ENCODE assay signal across 8 mouse cellular contexts in genomic region chr3:86844804-86845481, GRCm38 (mm10).
DNase-seq lines count a peak whose midpoint lies in the region; ATAC-seq and TF ChIP-seq lines count a peak whose summit lies in the region.

No protein-coding gene starts in this region.

- intact Hi-C loops in heart, adult 2 months (cut with DNase I), result loop anchor here (5.0 kb wide), 1 partner anchor 77 kb away; the partner anchor contains the start of gene Dclk2
- intact Hi-C loops in heart, postnatal 10 days (cut with DNase I), result no loop called here
- intact Hi-C loops in heart, postnatal 14 days (cut with DNase I), result no loop called here

- no peak for TF ChIP-seq CTCF in heart, adult 2 months (IDR thresholded peaks at IDR 0.05)

- no peaks in the 10 kb centered on the region for H3K79me2 ChIP-seq in heart, adult 2 months (replicated peaks; ENCODE audit: control insufficient read depth, insufficient read depth, low read length)

- peak overlapping the region; percentile 1; the same call in 1 of the 2 replicates for H3K4me2 ChIP-seq in hindbrain, embryonic 11.5 days (replicated peaks; ENCODE audit: low read depth, low read length)
- peak overlapping the region; percentile 48 for H3K4me2 ChIP-seq in neural tube, embryonic 12.5 days (replicated peaks)

- H3K27ac ChIP-seq in heart, adult 2 months, result peak overlapping the region; percentile 33; the same call in 1 of the 2 replicates
- H3K27ac ChIP-seq in hindbrain, embryonic 11.5 days (ENCODE audit: low read depth, low read length), result no peak overlapping the region; the same call in 1 of the 2 replicates
- no peak overlapping the region; the same call in 1 of the 2 replicates for H3K27ac ChIP-seq in neural tube, embryonic 12.5 days

- no peak for TF ChIP-seq POLR2A in heart, adult 2 months (IDR thresholded peaks at IDR 0.05; ENCODE audit: insufficient read depth, low read depth, low read length)

- TF ChIP-seq EP300 in heart, adult 2 months (IDR thresholded peaks at IDR 0.05; ENCODE audit: insufficient read depth, low read depth, low read length), result no peak

- peaks cover 2% of the 10 kb centered on the region for H3K4me1 ChIP-seq in heart, adult 2 months (ENCODE audit: control insufficient read depth, insufficient read depth, low read length)
- H3K4me1 ChIP-seq in hindbrain, embryonic 11.5 days (replicated peaks; ENCODE audit: control insufficient read depth, insufficient read depth, low read length), result 0 out of 2 replicates have a peak, but pooled peaks cover 5% of the 10 kb centered on the region
- H3K4me1 ChIP-seq in neural tube, embryonic 12.5 days, result peaks cover 20% of the 10 kb centered on the region

- peak; percentile 28 for ATAC-seq in activated CD4-positive, CD25-positive, alpha-beta regulatory T cell, adult 4 months
- peak; percentile 79 for ATAC-seq in hindbrain, embryonic 11.5 days (ENCODE audit: low FRiP score)
- peak; percentile 88 for ATAC-seq in neural tube, embryonic 12.5 days (ENCODE audit: low FRiP score, low read depth)

- 23% methylated on average over 8 of the region's 8 CpGs for WGBS in heart, adult 2 months
- WGBS in hindbrain, embryonic 11.5 days, result 7% methylated on average over 8 of the region's 8 CpGs
- WGBS in neural tube, embryonic 12.5 days, result 5% methylated on average over 8 of the region's 8 CpGs

- DNase-seq in heart, adult 2 months, result no peak
- no peak for DNase-seq in heart, postnatal 10 days
- peak; percentile 71 for DNase-seq in hindbrain, embryonic 11.5 days (ENCODE audit: low spot score)
- DNase-seq in adrenal gland, postnatal 36 days, result no peak
- DNase-seq in heart, postnatal 14 days, result no peak
- no peak for DNase-seq in ovary, postnatal 36 days (ENCODE audit: low spot score)

- H3K9me3 ChIP-seq in hindbrain, embryonic 11.5 days (ENCODE audit: control insufficient read depth, low read length), result no peaks in the 10 kb centered on the region
- H3K9me3 ChIP-seq in neural tube, embryonic 12.5 days, result no peaks in the 10 kb centered on the region

- no peak overlapping the region for H3K4me3 ChIP-seq in heart, adult 2 months
- no peak overlapping the region for H3K4me3 ChIP-seq in hindbrain, embryonic 11.5 days (ENCODE audit: low read depth, low read length)
- H3K4me3 ChIP-seq in neural tube, embryonic 12.5 days, result no peak overlapping the region

- no peaks in the 10 kb centered on the region for H3K27me3 ChIP-seq in heart, adult 2 months (ENCODE audit: control insufficient read depth, insufficient read depth, low read length)
- H3K27me3 ChIP-seq in hindbrain, embryonic 11.5 days (ENCODE audit: control insufficient read depth, insufficient read depth, low read length), result no peaks in the 10 kb centered on the region
- H3K27me3 ChIP-seq in neural tube, embryonic 12.5 days (replicated peaks), result no peaks in the 10 kb centered on the region

- no peak overlapping the region for H3K9ac ChIP-seq in heart, adult 2 months (ENCODE audit: low read depth, low read length)
- no peak overlapping the region for H3K9ac ChIP-seq in hindbrain, embryonic 11.5 days (ENCODE audit: low read depth, low read length)
- H3K9ac ChIP-seq in neural tube, embryonic 12.5 days, result no peak overlapping the region

- H3K36me3 ChIP-seq in heart, adult 2 months (ENCODE audit: control insufficient read depth, insufficient read depth, low read length), result no peaks in the 10 kb centered on the region
- no peaks in the 10 kb centered on the region for H3K36me3 ChIP-seq in hindbrain, embryonic 11.5 days (ENCODE audit: control insufficient read depth, insufficient read depth, low read length)
- H3K36me3 ChIP-seq in neural tube, embryonic 12.5 days, result no peaks in the 10 kb centered on the region

Comparison
In these comparisons a context has a peak if more than half of its experiments do, and no peak if none do; other contexts are left out.
1. ATAC-seq: peak in every context shown above with its lines; median percentile 88 in neural tube, embryonic 12.5 days; 79 in hindbrain, embryonic 11.5 days; 28 in activated CD4-positive, CD25-positive, alpha-beta regulatory T cell, adult 4 months.